Comparison of ENCODE assay signal across 8 mouse cellular contexts in the genomic region with DNA sequence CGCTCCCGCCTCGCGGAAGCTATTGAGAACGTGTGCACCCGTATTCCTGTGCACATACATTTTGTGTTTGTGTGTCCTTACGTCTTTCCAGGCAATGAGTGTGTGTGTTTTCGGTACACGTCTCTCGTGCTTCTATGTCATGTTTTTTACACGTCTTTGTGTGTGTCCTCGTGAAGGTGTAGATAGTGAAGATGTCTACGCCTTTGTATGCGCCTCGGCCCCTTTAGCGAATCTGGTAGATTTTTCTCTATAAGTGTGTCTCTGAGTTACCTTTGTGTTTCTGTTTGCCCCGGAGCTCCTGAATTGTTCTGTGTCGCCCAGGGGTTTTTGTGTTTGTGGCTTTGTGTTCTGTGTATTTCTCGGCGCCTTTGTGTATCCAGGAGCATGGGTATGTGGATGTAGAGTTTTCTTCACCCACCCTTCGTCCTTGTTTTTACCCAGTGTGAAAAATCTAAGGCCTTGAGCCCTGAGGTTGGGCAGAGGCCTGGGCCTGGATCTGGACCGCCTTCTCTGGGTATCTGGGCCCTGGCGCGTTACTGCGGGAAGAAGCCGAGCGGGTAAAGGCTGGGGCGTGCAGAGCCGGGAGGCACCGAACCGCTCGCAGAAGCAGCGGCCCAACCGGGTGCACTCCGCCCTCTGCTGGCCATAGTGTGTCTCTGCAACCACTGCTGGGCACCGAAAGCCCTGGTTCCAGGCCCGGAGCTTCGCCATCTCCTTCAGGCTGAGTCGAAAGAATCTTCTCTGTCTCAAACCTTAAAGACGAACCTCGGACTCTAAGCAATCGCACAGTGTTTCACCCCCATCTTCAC. TPM values are rescaled to one million over a fixed set of nuclear protein-coding genes. Genes with fewer than 3 reads are reported as not detected.
DNase-seq lines count a peak whose midpoint lies in the region; ATAC-seq and TF ChIP-seq lines count a peak whose summit lies in the region.

No protein-coding gene starts in this region.

- ATAC-seq in forebrain, embryonic 11.5 days (replicated peaks; ENCODE audit: low FRiP score): peak; percentile 49; the same call in 1 of the 2 replicates
- ATAC-seq in heart, embryonic 15.5 days (replicated peaks; ENCODE audit: insufficient number of reproducible peaks, insufficient read depth, low FRiP score, low read depth): no peak
- ATAC-seq in liver, embryonic 12.5 days: no peak
- ATAC-seq in neural tube, embryonic 12.5 days (ENCODE audit: low FRiP score, low read depth): no peak; the same call in 1 of the 2 replicates
- ATAC-seq in stomach, postnatal 0 days (ENCODE audit: low FRiP score, low TSS enrichment): peak; percentile 49

- no peak for TF ChIP-seq EP300 in stomach, postnatal 0 days (optimal IDR thresholded peaks at IDR 0.05)

- H3K79me3 ChIP-seq in C2C12 (ENCODE audit: low read depth): no peaks in the 10 kb centered on the region

- no peak overlapping the region for H3K4me3 ChIP-seq in C2C12 (ENCODE audit: insufficient read depth, poor library complexity, severe bottlenecking)
- peak overlapping the region; percentile 43 for H3K4me3 ChIP-seq in forebrain, embryonic 11.5 days (ENCODE audit: low read depth, low read length)
- peak overlapping the region; percentile 28 for H3K4me3 ChIP-seq in heart, embryonic 15.5 days
- no peak overlapping the region for H3K4me3 ChIP-seq in liver, embryonic 12.5 days
- H3K4me3 ChIP-seq in neural tube, embryonic 12.5 days: peak overlapping the region; percentile 46
- H3K4me3 ChIP-seq in stomach, postnatal 0 days (ENCODE audit: low read depth, low read length): no peak overlapping the region

- H3K9me3 ChIP-seq in forebrain, embryonic 11.5 days (ENCODE audit: control insufficient read depth, low read length): no peaks in the 10 kb centered on the region
- H3K9me3 ChIP-seq in heart, embryonic 15.5 days (replicated peaks): no peaks in the 10 kb centered on the region
- H3K9me3 ChIP-seq in liver, embryonic 12.5 days (replicated peaks): no peaks in the 10 kb centered on the region
- H3K9me3 ChIP-seq in neural tube, embryonic 12.5 days: no peaks in the 10 kb centered on the region
- H3K9me3 ChIP-seq in stomach, postnatal 0 days (ENCODE audit: control insufficient read depth, low read length): no peaks in the 10 kb centered on the region

- DNase-seq in c-Kit-positive CD71-positive TER-119-negative erythroid progenitor cells, embryonic 14.5 days (ENCODE audit: low read depth): peak; percentile 41
- peak; percentile 91 for DNase-seq in forebrain, embryonic 11.5 days (ENCODE audit: low spot score)
- DNase-seq in kidney, postnatal 10 days: peak; percentile 85
- DNase-seq in stomach, postnatal 0 days (ENCODE audit: low spot score): peak; percentile 70

- 1% methylated on average over 42 of the region's 42 CpGs for WGBS in forebrain, embryonic 11.5 days
- WGBS in heart, embryonic 15.5 days: 3% methylated on average over 42 of the region's 42 CpGs
- WGBS in liver, embryonic 12.5 days (ENCODE audit: insufficient replicate concordance): 4% methylated on average over 42 of the region's 42 CpGs
- WGBS in neural tube, embryonic 12.5 days: 2% methylated on average over 42 of the region's 42 CpGs
- 4% methylated on average over 42 of the region's 42 CpGs for WGBS in stomach, postnatal 0 days

- H3ac ChIP-seq in C2C12 (ENCODE audit: control insufficient read depth, insufficient read length, low read depth): no peak overlapping the region

- peaks cover 97% of the 10 kb centered on the region for H3K27me3 ChIP-seq in C2C12 (ENCODE audit: control insufficient read depth, insufficient read depth, insufficient read length)
- peaks cover 98% of the 10 kb centered on the region for H3K27me3 ChIP-seq in forebrain, embryonic 11.5 days (ENCODE audit: control insufficient read depth, insufficient read depth, low read length)
- peaks cover 100% of the 10 kb centered on the region for H3K27me3 ChIP-seq in heart, embryonic 15.5 days
- H3K27me3 ChIP-seq in liver, embryonic 12.5 days (replicated peaks): peaks cover 100% of the 10 kb centered on the region
- H3K27me3 ChIP-seq in neural tube, embryonic 12.5 days (replicated peaks): peaks cover 99% of the 10 kb centered on the region
- peaks cover 60% of the 10 kb centered on the region for H3K27me3 ChIP-seq in stomach, postnatal 0 days (ENCODE audit: control insufficient read depth, insufficient read depth, low read length)

- no peak overlapping the region for H3K27ac ChIP-seq in forebrain, embryonic 11.5 days (ENCODE audit: low read depth, low read length)
- no peak overlapping the region for H3K27ac ChIP-seq in heart, embryonic 15.5 days
- no peak overlapping the region for H3K27ac ChIP-seq in liver, embryonic 12.5 days
- H3K27ac ChIP-seq in neural tube, embryonic 12.5 days: no peak overlapping the region
- no peak overlapping the region for H3K27ac ChIP-seq in stomach, postnatal 0 days (replicated peaks)

- no peaks in the 10 kb centered on the region for H3K79me2 ChIP-seq in C2C12 (ENCODE audit: control insufficient read depth, insufficient read depth)

- no peak overlapping the region; the same call in 1 of the 2 replicates for H3K9ac ChIP-seq in forebrain, embryonic 11.5 days (ENCODE audit: low read length)
- no peak overlapping the region for H3K9ac ChIP-seq in heart, embryonic 15.5 days
- H3K9ac ChIP-seq in liver, embryonic 12.5 days: no peak overlapping the region
- peak overlapping the region; percentile 53 for H3K9ac ChIP-seq in neural tube, embryonic 12.5 days
- H3K9ac ChIP-seq in stomach, postnatal 0 days (ENCODE audit: low read length): no peak overlapping the region

- no peaks in the 10 kb centered on the region for H3K36me3 ChIP-seq in C2C12 (ENCODE audit: control insufficient read depth, insufficient read depth)
- H3K36me3 ChIP-seq in forebrain, embryonic 11.5 days (ENCODE audit: control insufficient read depth, insufficient read depth, low read length): no peaks in the 10 kb centered on the region
- no peaks in the 10 kb centered on the region for H3K36me3 ChIP-seq in heart, embryonic 15.5 days
- no peaks in the 10 kb centered on the region for H3K36me3 ChIP-seq in liver, embryonic 12.5 days
- no peaks in the 10 kb centered on the region for H3K36me3 ChIP-seq in neural tube, embryonic 12.5 days
- H3K36me3 ChIP-seq in stomach, postnatal 0 days (ENCODE audit: control insufficient read depth, insufficient read depth, low read length): no peaks in the 10 kb centered on the region

- peak; percentile 90 for TF ChIP-seq CTCF in C2C12 (IDR thresholded peaks at IDR 0.05; ENCODE audit: control insufficient read depth, insufficient read depth, insufficient read length)
- TF ChIP-seq CTCF in stomach, postnatal 0 days (IDR thresholded peaks at IDR 0.05; ENCODE audit: low read depth): peak; percentile 92

- peaks cover 28% of the 10 kb centered on the region for H3K4me1 ChIP-seq in forebrain, embryonic 11.5 days (replicated peaks; ENCODE audit: control insufficient read depth, insufficient read depth, low read length)
- peaks cover 37% of the 10 kb centered on the region for H3K4me1 ChIP-seq in heart, embryonic 15.5 days (replicated peaks)
- H3K4me1 ChIP-seq in liver, embryonic 12.5 days: peaks cover 7% of the 10 kb centered on the region; the same call in 1 of the 2 replicates
- peaks cover 18% of the 10 kb centered on the region for H3K4me1 ChIP-seq in neural tube, embryonic 12.5 days
- H3K4me1 ChIP-seq in stomach, postnatal 0 days (replicated peaks; ENCODE audit: control insufficient read depth, insufficient read depth): no peaks in the 10 kb centered on the region

- H3K4me2 ChIP-seq in forebrain, embryonic 11.5 days (ENCODE audit: low read depth, low read length, severe bottlenecking): peak overlapping the region; percentile 39
- peak overlapping the region; percentile 41 for H3K4me2 ChIP-seq in heart, embryonic 15.5 days
- peak overlapping the region; percentile 2; the same call in 1 of the 2 replicates for H3K4me2 ChIP-seq in liver, embryonic 12.5 days
- peak overlapping the region; percentile 60 for H3K4me2 ChIP-seq in neural tube, embryonic 12.5 days (replicated peaks)
- no peak overlapping the region for H3K4me2 ChIP-seq in stomach, postnatal 0 days (replicated peaks; ENCODE audit: low read depth)

TF ChIP-seq in C2C12, 6 proteins besides CTCF, POLR2A, EP300 and RAD21:
- TF ChIP-seq MYOD1 (IDR thresholded peaks at IDR 0.05; ENCODE audit: control insufficient read depth, insufficient read length, low read depth) (no peak), MAX (IDR thresholded peaks at IDR 0.05) (no peak), CEBPB (IDR thresholded peaks at IDR 0.05; ENCODE audit: low read depth) (no peak), FOSL1 (IDR thresholded peaks at IDR 0.05; ENCODE audit: insufficient read depth, low read length, poor library complexity, severe bottlenecking) (no peak), MYOG (IDR thresholded peaks at IDR 0.05; ENCODE audit: control insufficient read depth, extremely low read depth, insufficient read length) (no peak), USF1 (IDR thresholded peaks at IDR 0.05; ENCODE audit: low read depth) (no peak)
TF ChIP-seq in C2C12: peak in this region for 0.

RNA-seq across cellular contexts. Expression of gene Lmx1b, which starts 2.5 kb away (rescaled TPM):
- not detected for polyA plus RNA-seq in C2C12 (2012; fragmentation: generic; extraction: Trizol)
- 1.0 and 1.6 TPM in 2 replicates for polyA plus RNA-seq in forebrain, embryonic 11.5 days (2014; fragmentation: Nextera tagmentation; extraction: Ambion mirVana)
- not detected in 2 replicates for polyA plus RNA-seq in heart, embryonic 15.5 days (2015; fragmentation: Nextera tagmentation; extraction: Ambion mirVana)
- polyA plus RNA-seq in liver, embryonic 12.5 days (2016; fragmentation: Nextera tagmentation; extraction: Ambion mirVana): 0.04 TPM in 1 of 2 replicates, not detected in the other
- 4.6 and 4.7 TPM in 2 replicates for polyA plus RNA-seq in neural tube, embryonic 12.5 days (2016; fragmentation: Nextera tagmentation; extraction: Ambion mirVana)
- 0.07 TPM in 1 of 2 replicates, not detected in the other for polyA plus RNA-seq in stomach, postnatal 0 days (2015; fragmentation: Nextera tagmentation; extraction: Ambion mirVana)

Comparison
In these comparisons a context has a peak if more than half of its experiments do, and no peak if none do; other contexts are left out.
1. H3K4me3 ChIP-seq: peak in forebrain, embryonic 11.5 days (single experiment), heart, embryonic 15.5 days (single experiment) and neural tube, embryonic 12.5 days (single experiment); none in C2C12 (single experiment), liver, embryonic 12.5 days (single experiment) and stomach, postnatal 0 days (single experiment).
2. DNase-seq: peak in every context shown above with its lines; median percentile 91 in forebrain, embryonic 11.5 days; 85 in kidney, postnatal 10 days; 70 in stomach, postnatal 0 days; 41 in c-Kit-positive CD71-positive TER-119-negative erythroid progenitor cells, embryonic 14.5 days.
3. ATAC-seq: peak in forebrain, embryonic 11.5 days (single experiment) and stomach, postnatal 0 days (single experiment); none in heart, embryonic 15.5 days (single experiment), liver, embryonic 12.5 days (single experiment) and neural tube, embryonic 12.5 days (single experiment).